Mouse (Mus musculus): ENCODE results near the gene Tpx2.

Gene Tpx2

DNA sequence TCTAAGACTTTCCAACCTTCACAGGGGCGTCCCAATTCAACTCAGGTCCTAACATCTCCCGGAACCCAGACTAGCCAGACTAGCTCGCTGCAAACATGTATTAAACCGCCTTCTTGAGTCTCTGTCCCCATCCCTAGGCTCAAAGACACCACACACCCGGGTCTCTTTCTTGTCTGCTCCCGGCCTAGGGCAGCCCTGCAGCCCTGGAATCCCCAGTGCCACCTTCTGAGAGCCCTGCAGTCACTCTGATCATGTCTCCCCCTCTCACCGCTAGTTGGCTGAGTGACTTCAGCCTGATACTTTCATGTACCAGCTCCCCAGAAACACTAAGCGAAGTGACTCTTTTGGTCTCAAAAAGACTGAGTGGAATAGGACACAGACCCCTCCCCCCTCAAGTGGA is 95.8 kb downstream of the Tpx2 start:
- TF ChIP-seq NANOG (IDR thresholded peaks at IDR 0.05; ENCODE audit: borderline replicate concordance, low read length) (no peak), POU5F1 (IDR thresholded peaks at IDR 0.05; ENCODE audit: borderline replicate concordance, low read length) (no peak), CTCF (conservative IDR thresholded peaks at IDR 0.05; ENCODE audit: low read length) (no peak)

GRCm38 (mm10) chr2:152944013-152944412 is 96.2 kb downstream of the Tpx2 start:
- H3K4me1 ChIP-seq (replicated peaks; ENCODE audit: low read depth, low read length), result peaks cover 19% of the 10 kb centered on the region
- no peak for TF ChIP-seq POU5F1 (IDR thresholded peaks at IDR 0.05; ENCODE audit: borderline replicate concordance, low read length)
- no peak for TF ChIP-seq NANOG (IDR thresholded peaks at IDR 0.05; ENCODE audit: borderline replicate concordance, low read length)
- TF ChIP-seq CTCF (conservative IDR thresholded peaks at IDR 0.05; ENCODE audit: low read length), result no peak

More for the DNA sequence above, 95.8 kb downstream of the Tpx2 start:
- Histone ChIP-seq H3K27me3 (ENCODE audit: insufficient read depth, low read length) (peaks cover 92% of the 10 kb centered on the region), H3K4me3 (replicated peaks; ENCODE audit: low read length) (peak overlapping the region; percentile 74), H3K36me3 (ENCODE audit: insufficient read depth, low read length) (no peaks in the 10 kb centered on the region), H3K4me1 (replicated peaks; ENCODE audit: low read depth, low read length) (peaks cover 19% of the 10 kb centered on the region), H3K9me3 (ENCODE audit: low read length) (no peaks in the 10 kb centered on the region)

More at GRCm38 (mm10) chr2:152944013-152944412, 96.2 kb downstream of the Tpx2 start:
- Histone ChIP-seq H3K9me3 (ENCODE audit: low read length) (no peaks in the 10 kb centered on the region), H3K36me3 (ENCODE audit: insufficient read depth, low read length) (no peaks in the 10 kb centered on the region), H3K27me3 (ENCODE audit: insufficient read depth, low read length) (peaks cover 92% of the 10 kb centered on the region), H3K4me3 (replicated peaks; ENCODE audit: low read length) (no peak overlapping the region)

Data from E14TG2a.4 (cell line).